Mouse (Mus musculus) liver, embryonic 15.5 days (tissue): Measurements from ENCODE around the gene Vac14. TPM values are rescaled to one million over a fixed set of nuclear protein-coding genes. Genes with fewer than 3 reads are reported as not detected.
A peak's percentile ranks its signal among the peaks of the same experiment; 100 is the strongest.

Experiments used
- ATAC-seq: fragments of 200-750 bp; cut with Nextera tagmentation; 2 replicates; pipeline ENCODE4 v1.8.0; 2017; ENCODE audit warnings: moderate number of reproducible peaks, mild to moderate bottlenecking, moderate library complexity; ENCODE audit not compliant: insufficient read depth
- H3K27ac ChIP-seq: fragments of 300-500 bp; sonication (generic); replicated peaks from 2 replicates; pipeline ENCODE4 v1.5.1; 2015; ENCODE audit warnings: mild to moderate bottlenecking, inconsistent platforms
- H3K27me3 ChIP-seq: fragments of 300-500 bp; sonication (generic); 2 replicates; pipeline ENCODE4 v1.6.1; 2015; ENCODE audit warnings: mild to moderate bottlenecking, inconsistent platforms
- H3K36me3 ChIP-seq: fragments of 300-500 bp; sonication (generic); replicated peaks from 2 replicates; pipeline ENCODE4 v1.6.1; 2015; ENCODE audit warnings: moderate library complexity, mild to moderate bottlenecking, inconsistent platforms
- H3K4me1 ChIP-seq: fragments of 300-500 bp; sonication (generic); replicated peaks from 2 replicates; pipeline ENCODE4 v1.6.1; 2015; ENCODE audit warnings: inconsistent platforms
- H3K4me2 ChIP-seq: fragments of 300-500 bp; sonication (generic); 2 replicates; pipeline ENCODE4 v1.6.1; 2015; ENCODE audit warnings: moderate library complexity, mild to moderate bottlenecking, inconsistent platforms
- H3K4me3 ChIP-seq: fragments of 300-500 bp; sonication (generic); replicated peaks from 2 replicates; pipeline ENCODE4 v1.5.1; 2015; ENCODE audit warnings: mild to moderate bottlenecking, inconsistent platforms
- H3K9ac ChIP-seq: fragments of 300-500 bp; sonication (generic); 2 replicates; pipeline ENCODE4 v1.6.1; 2015; ENCODE audit warnings: moderate library complexity, mild to moderate bottlenecking, inconsistent platforms
- H3K9me3 ChIP-seq: fragments of 300-500 bp; sonication (generic); replicated peaks from 2 replicates; pipeline ENCODE4 v1.6.1; 2016; ENCODE audit warnings: inconsistent platforms
- WGBS: fragments of 180-500 bp; shearing (Covaris S2); methylation state at CpG from one replicate; pipeline ENCODE4 v1.1.7; 2015; ENCODE audit warnings: mixed read lengths; ENCODE audit not compliant: insufficient replicate concordance; 5-methylcytosine and 5-hydroxymethylcytosine counted together
- polyA plus RNA-seq: library from polyadenylated mRNA; unstranded; fragments of >200 nt; fragmentation: Nextera tagmentation; extraction: Ambion mirVana; gene quantifications from 2 replicates; pipeline ENCODE4 v1.2.1, GENCODE M21; 2015

The Vac14 gene
- polyA plus RNA-seq, 1 experiment from 2014 or later = 12.5 TPM

DNA sequence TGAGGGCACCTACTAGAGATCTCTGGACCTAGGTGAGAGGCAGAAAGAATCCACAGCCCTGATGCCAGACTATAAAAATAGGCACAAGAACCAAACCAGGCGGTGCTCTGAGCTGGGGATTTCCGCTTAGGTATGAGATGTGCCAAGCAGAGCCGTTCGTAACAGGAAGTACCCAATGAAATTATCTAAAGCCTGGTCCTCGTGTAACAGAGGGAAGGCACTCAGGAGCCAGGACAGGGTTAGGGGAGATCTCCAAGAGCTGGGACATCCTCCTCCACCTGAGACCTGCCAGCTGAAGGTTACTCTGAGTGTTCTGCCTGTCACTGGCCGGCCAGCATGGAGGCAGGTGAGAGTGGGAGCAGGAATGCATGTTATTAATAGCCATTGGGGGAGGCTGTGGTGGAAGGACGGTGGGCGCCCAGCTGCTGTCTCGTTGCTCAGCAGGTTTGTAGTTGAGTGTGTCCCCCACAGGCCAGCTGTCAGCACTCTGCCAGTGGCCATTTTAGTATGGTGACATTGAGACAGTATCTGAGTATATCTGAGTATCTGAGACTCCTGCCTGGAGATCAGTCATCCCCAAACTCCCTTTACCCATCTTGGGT lies 85.2 kb downstream of the Vac14 start:
- H3K27ac ChIP-seq = no peak overlapping the region
- H3K27me3 ChIP-seq = no peaks in the 10 kb centered on the region
- H3K4me2 ChIP-seq = no peak overlapping the region
- 62% methylated on average over 9 of the region's 9 CpGs for WGBS
- no peaks in the 10 kb centered on the region for H3K4me1 ChIP-seq
- H3K36me3 ChIP-seq = no peaks in the 10 kb centered on the region; the same call in 1 of the 2 replicates
- no peak overlapping the region for H3K4me3 ChIP-seq
- ATAC-seq = no peak
- no peak overlapping the region for H3K9ac ChIP-seq
- H3K9me3 ChIP-seq = no peaks in the 10 kb centered on the region

DNA sequence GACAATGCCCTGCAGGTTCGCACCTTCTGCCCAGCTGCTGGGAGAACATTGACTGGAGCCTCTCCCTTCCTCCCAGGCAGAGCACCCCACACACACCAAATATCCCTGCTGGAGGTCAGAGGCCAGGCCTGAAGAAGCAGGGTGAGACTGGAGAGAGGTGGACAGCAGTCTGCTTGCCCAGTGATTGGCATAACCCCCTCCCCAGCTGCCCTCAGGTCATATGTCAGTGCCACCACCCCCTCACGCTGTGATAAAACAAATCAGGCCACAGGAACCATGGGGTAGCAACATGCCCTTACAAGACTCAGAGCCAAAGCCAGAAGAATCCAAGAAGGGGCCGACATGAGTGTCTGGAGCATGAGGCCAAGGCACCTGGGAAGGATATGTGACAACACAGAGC lies 85.7 kb downstream of the Vac14 start:
- Histone ChIP-seq H3K4me1 (no peaks in the 10 kb centered on the region), H3K4me3 (no peak overlapping the region), H3K27ac (no peak overlapping the region), H3K36me3 (no peaks in the 10 kb centered on the region; the same call in 1 of the 2 replicates), H3K27me3 (no peaks in the 10 kb centered on the region), H3K4me2 (no peak overlapping the region), H3K9ac (no peak overlapping the region), H3K9me3 (no peaks in the 10 kb centered on the region)
- WGBS = 56% methylated on average over 3 of the region's 3 CpGs
- ATAC-seq = no peak

DNA sequence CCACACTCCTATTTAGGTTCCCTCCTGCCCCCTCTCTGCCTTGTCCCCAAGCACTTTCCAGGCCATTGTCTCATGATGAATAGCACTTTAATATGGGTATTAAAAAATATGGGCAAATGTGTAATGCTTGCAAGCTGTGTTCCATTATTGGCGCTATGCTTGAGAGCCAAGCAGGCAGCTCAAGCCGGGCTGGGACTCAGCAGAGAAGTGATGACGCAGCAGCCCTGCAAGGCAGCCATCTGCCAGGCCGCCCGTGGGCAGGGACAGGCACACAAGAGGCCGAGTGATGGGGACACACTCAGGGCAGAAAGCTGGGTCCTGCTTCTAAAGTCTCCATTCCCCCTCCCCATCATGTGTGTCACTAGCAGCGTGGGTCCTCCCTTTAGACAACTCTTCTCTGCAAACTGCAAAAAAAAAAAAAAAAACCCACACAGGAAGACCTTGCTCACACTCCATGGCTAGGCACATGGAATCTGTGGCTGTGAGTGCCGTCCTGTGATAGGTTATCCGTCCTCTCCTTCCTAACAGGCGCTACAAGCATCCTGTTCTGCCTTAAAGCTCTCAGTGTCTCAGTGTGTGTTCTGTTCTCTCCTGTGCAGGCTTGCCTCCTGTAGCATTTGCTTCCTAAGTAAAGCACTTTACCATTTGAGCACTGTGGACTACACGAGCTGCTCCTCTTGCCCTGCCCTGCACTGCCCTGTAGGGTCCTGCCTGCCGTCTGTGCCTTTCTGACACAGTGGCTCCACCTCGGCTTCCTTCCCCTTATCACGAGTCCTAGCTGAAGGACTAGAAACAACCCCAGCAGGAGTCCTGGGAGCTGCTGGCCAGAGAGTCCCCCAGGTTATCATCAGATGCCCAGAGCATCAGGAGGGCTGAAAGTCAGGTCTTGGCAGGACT lies 87.3 kb downstream of the Vac14 start:
- H3K9ac ChIP-seq = no peak overlapping the region
- H3K36me3 ChIP-seq = peaks cover 7% of the 10 kb centered on the region
- H3K4me1 ChIP-seq = no peaks in the 10 kb centered on the region
- no peak overlapping the region for H3K4me3 ChIP-seq
- no peak; the same call in 1 of the 2 replicates for ATAC-seq
- no peaks in the 10 kb centered on the region for H3K27me3 ChIP-seq
- H3K9me3 ChIP-seq = no peaks in the 10 kb centered on the region
- WGBS = 47% methylated on average over 14 of the region's 14 CpGs
- no peak overlapping the region for H3K4me2 ChIP-seq
- no peak overlapping the region for H3K27ac ChIP-seq

DNA sequence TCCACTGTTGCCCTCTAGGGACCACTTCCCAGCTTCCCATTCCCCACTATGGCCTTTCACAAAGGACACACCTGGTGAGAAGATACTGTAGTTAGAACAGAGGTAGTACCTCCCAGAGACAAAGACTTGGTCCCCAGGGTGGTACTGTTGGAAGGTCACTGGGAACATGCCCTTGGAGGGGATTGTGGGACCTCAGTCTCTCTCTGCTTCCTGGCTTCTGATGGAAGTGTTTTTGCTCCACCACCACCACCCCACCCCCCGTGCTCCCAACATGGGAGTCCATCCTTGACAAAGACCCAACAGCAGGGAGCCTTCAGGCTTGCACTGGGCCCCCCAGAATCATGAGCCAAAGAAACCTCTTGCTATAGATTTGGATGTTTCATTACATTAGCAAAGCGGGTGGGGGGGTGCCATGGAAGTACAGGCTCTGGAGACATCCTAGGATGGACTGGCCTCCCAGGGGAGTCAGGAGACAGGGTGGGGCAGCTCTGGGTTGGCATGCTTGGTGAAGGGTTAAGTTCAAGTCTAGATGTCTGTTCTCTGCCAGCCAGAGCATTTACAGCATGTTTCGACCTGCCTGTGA lies 88.0 kb downstream of the Vac14 start:
- Histone ChIP-seq H3K9me3 (no peaks in the 10 kb centered on the region), H3K4me1 (no peaks in the 10 kb centered on the region), H3K36me3 (peaks cover 15% of the 10 kb centered on the region), H3K27me3 (no peaks in the 10 kb centered on the region), H3K27ac (no peak overlapping the region), H3K4me3 (no peak overlapping the region), H3K4me2 (no peak overlapping the region), H3K9ac (no peak overlapping the region)
- 70% methylated on average over 3 of the region's 3 CpGs for WGBS
- no peak for ATAC-seq

DNA sequence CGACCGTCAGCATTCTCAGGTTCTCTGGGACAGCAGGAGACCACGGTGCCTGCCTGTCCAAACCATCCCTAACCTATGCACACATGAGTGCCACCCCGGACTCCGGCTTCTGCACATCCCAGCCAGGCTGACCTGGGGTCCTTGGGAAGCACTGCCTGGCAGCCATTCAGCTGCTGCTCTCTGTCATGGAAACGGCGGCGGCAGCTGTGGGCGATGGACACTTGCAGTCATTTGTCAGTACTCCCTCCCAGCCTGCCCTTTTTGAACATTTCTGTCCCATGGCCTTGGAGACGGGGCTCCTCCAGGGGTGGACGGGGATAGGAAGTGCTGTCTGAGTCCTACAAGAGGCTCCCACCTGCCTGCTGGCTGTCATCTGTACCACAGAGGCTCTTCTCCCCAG lies 90.0 kb downstream of the Vac14 start:
- no peak overlapping the region for H3K4me2 ChIP-seq
- H3K4me1 ChIP-seq = no peaks in the 10 kb centered on the region
- no peak for ATAC-seq
- no peak overlapping the region for H3K4me3 ChIP-seq
- H3K9ac ChIP-seq = no peak overlapping the region
- H3K9me3 ChIP-seq = no peaks in the 10 kb centered on the region
- no peaks in the 10 kb centered on the region for H3K27me3 ChIP-seq
- WGBS = 82% methylated on average over 11 of the region's 11 CpGs
- H3K27ac ChIP-seq = no peak overlapping the region
- H3K36me3 ChIP-seq = peaks cover 28% of the 10 kb centered on the region

DNA sequence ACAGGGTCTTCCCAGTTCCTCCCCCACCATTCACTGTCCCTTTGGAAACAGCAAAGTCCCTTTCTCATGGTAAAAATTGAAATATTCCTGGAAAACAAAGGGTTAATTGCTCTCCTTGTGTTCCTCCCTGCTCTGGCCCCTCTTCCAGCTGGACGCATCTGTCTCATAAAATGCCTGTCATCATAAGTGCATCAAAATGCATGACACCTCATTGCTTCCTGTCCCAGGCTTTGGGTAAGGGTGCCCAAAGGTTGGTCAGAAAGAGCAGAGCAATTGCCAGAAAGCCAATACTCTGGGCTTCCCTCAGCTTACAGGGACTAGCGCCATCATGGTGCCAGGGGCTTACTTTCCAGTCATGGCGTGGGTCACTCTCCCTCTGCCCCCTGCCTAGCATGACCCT lies 92.2 kb downstream of the Vac14 start:
- Histone ChIP-seq H3K9me3 (no peaks in the 10 kb centered on the region), H3K36me3 (peaks cover 35% of the 10 kb centered on the region), H3K27me3 (no peaks in the 10 kb centered on the region), H3K27ac (no peak overlapping the region), H3K4me2 (no peak overlapping the region), H3K4me1 (no peaks in the 10 kb centered on the region), H3K4me3 (no peak overlapping the region), H3K9ac (no peak overlapping the region)
- 58% methylated on average over 3 of the region's 3 CpGs for WGBS
- ATAC-seq = no peak

DNA sequence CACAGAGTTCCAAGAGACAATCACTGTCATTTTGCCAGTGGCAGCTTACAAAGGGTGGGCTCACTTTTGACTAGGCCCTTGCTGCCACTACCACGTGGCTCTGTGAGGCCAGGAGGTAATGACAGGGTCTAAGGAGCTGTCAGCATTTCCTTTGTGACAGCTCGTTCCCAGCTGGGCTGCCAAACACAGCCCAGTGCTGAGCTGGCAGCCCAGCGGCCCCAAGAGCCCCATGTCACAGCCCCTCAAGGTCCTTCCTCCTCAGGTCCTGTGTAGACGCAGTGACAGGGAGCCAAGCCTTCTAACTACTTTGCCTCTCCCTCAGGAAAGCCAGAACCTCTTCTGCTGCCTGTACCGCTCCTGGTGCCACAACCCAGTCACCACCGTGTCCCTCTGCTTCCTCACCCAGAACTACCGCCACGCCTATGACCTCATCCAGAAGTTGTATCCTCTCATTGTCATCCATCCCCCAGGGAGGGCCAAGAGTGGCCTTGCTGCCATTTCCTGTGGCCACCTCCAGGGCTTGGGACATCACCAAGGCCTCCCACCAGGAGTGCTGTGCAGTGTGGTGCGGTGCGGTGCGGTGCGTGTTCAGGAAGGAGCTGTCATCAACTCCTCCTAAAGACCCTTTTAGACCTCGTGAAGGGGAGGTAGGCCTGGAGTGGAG lies 93.0 kb downstream of the Vac14 start:
- H3K4me1 ChIP-seq = no peaks in the 10 kb centered on the region
- ATAC-seq = peak; percentile 46; the same call in 1 of the 2 replicates
- no peaks in the 10 kb centered on the region for H3K27me3 ChIP-seq
- no peaks in the 10 kb centered on the region for H3K9me3 ChIP-seq
- no peak overlapping the region for H3K4me3 ChIP-seq
- no peak overlapping the region for H3K27ac ChIP-seq
- peaks cover 35% of the 10 kb centered on the region for H3K36me3 ChIP-seq
- H3K9ac ChIP-seq = no peak overlapping the region
- H3K4me2 ChIP-seq = no peak overlapping the region
- 66% methylated on average over 13 of the region's 13 CpGs for WGBS

DNA sequence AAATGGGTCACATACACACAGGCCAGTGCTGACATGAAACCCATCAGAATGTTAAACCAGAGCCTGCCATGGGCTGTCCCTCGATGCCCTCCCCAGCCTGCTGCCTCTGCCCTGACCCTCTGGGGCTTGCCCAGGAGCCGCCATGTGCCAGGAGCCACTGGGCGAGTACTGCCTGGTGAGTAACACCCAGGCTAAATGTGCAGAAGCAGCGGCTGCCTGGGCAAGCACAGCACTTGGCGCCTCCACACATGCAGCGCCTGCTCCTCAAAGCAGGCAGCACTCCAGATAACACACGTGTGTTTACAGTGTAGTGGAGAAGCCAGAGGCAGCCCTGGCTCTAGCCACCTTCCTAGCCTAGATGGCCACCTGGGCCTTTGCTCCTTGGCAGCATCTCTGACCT lies 94.7 kb downstream of the Vac14 start:
- Histone ChIP-seq H3K4me2 (no peak overlapping the region), H3K4me1 (no peaks in the 10 kb centered on the region), H3K9me3 (no peaks in the 10 kb centered on the region), H3K27ac (no peak overlapping the region), H3K27me3 (no peaks in the 10 kb centered on the region), H3K36me3 (peaks cover 35% of the 10 kb centered on the region), H3K4me3 (no peak overlapping the region), H3K9ac (no peak overlapping the region)
- ATAC-seq = no peak
- 70% methylated on average over 7 of the region's 7 CpGs for WGBS

DNA sequence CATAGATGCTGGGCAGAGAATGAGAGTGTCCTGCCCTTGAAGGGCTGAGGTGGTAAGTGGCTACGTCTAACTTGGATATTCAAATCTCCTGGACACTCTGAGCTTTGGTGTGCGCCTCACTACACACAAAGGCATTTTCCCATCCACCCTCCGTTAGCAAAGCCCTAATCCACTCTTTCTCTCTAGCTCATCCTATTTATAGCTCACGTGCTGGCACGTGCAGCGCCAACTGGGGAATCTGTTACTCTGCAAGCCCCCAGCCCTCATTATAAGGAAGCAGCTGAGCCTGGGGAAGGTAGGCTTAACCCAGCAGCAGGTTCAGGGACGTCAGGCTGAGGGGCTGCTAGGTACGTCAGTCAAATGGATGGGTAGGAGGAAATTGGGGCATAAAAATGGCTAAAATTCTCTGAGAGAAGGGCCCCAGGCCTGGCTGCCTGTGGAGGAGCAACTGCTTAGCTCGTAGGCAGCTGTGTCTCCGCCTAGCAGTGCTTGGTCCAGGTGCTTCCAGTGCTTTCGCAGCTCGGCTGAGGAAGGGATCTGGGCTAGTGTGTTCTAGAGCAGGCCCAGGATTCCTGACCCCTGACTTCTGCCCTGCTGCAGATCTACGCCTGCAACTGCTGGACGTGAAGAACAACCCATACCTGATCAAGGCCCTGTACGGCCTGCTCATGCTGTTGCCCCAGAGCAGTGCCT lies 96.6 kb downstream of the Vac14 start:
- H3K4me2 ChIP-seq = no peak overlapping the region
- 0 out of 2 replicates have a peak, but pooled peaks cover 3% of the 10 kb centered on the region for H3K4me1 ChIP-seq
- H3K9me3 ChIP-seq = no peaks in the 10 kb centered on the region
- H3K36me3 ChIP-seq = peaks cover 34% of the 10 kb centered on the region
- no peak overlapping the region for H3K27ac ChIP-seq
- H3K9ac ChIP-seq = no peak overlapping the region
- peaks cover 14% of the 10 kb centered on the region for H3K27me3 ChIP-seq
- WGBS = 68% methylated on average over 15 of the region's 15 CpGs
- no peak overlapping the region for H3K4me3 ChIP-seq
- ATAC-seq = no peak

DNA sequence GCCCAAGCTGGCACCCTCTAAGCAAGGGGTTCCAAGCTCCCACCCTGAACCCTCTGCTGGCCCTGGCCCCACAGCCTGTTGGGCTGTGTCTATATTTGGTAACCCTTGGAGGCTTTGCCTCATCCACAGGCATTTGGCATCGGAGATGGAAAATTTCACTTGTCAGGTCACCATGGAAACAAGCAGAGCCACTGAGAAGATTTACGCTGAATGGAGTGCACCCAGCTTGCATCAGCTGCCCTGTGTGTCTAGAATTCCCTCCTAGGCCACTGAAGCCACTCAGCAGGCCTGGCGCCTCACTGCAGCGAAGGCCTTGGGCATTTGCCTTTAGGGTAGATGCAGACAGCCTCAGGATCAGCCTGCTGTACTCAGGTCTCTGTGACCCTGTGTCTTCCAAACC lies 97.7 kb downstream of the Vac14 start:
- Histone ChIP-seq H3K9me3 (no peaks in the 10 kb centered on the region), H3K36me3 (peaks cover 23% of the 10 kb centered on the region), H3K4me2 (no peak overlapping the region), H3K27me3 (peaks cover 25% of the 10 kb centered on the region), H3K27ac (no peak overlapping the region), H3K4me1 (peaks cover 8% of the 10 kb centered on the region; the same call in 1 of the 2 replicates), H3K4me3 (no peak overlapping the region), H3K9ac (no peak overlapping the region)
- 71% methylated on average over 4 of the region's 4 CpGs for WGBS
- ATAC-seq = no peak
